Mouse (Mus musculus) megakaryocyte-erythroid progenitor cell, adult 5-6 weeks (primary cell): ENCODE results near the gene Nop58. TPM values are rescaled to one million over a fixed set of nuclear protein-coding genes. Genes with fewer than 3 reads are reported as not detected.
"Not testable (repeated sequence)": the region's sequence is repeated elsewhere in the genome, so short reads cannot be mapped to it uniquely, and the experiment has no call there.

Source experiments
- ATAC-seq: replicated peaks from 2 replicates; pipeline ENCODE4 v1.8.0; 2016; ENCODE audit warnings: mild to moderate bottlenecking, inconsistent platforms; ENCODE audit not compliant: severe bottlenecking, poor library complexity, low FRiP score, low TSS enrichment
- total RNA-seq, 2 experiments: library from RNA; stranded (forward) in 1 of 2; stranded (reverse) in 1 of 2; fragments of 200-1000, 215-1000 nt in 1 of 2; fragments of >200 nt in 1 of 2; fragmentation: Nextera tagmentation in 1 of 2; gene quantifications; 2 replicates each; pipeline ENCODE4 v1.2.3; 2014 to 2017

Gene Nop58
- total RNA-seq, 2 experiments from 2014 or later: 255 to 2,583 TPM

GRCm38 (mm10) chr1:59698207-59698606, 13.4 kb downstream of the Nop58 start:
- no peak for ATAC-seq

GRCm38 (mm10) chr1:59701766-59702165, 17.0 kb downstream of the Nop58 start:
- ATAC-seq: no peak

- ATAC-seq: no peak
Observed at GRCm38 (mm10) chr1:59719900-59720299, 35.1 kb downstream of the Nop58 start.

DNA sequence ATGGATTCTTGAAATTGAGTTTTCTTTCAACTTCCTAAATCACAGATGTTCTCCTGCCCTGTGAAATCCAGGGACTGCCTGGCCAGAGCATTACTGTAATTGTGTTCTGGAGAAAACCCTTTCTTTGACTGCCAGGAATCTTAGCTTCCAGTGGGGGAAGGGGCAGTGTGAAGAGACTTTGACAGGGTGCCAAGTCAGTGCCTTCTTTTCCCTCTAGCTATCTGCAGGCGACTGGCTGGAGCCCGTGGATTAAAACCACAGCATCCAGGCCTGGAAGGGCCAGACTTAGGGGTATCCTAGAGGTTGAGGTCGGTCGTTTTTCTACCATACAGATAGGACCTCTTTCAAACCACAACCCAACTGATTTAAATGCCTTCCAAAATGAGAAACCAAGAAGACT, 40.9 kb downstream of the Nop58 start:
- ATAC-seq: no peak

DNA sequence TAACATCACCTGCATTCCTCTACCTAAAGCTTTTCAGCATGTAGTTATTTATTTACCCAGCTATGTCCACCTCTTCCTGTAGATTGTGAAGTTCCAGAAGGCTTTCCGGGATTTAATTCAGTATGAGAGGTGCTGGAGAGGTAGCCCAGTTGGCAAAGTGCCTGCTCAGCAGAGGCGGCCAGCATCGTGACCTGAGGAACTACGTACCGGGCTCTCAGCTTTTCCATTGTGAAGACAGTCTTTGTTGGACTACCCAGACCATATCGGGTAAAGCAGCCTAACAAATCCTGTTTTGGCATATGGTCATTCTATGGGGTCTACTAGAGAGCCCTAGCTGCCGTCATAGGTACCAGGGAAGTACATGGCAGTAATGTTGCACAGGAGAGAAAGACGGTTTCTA, 45.3 kb downstream of the Nop58 start:
- no peak for ATAC-seq

- ATAC-seq: no peak
Observed at GRCm38 (mm10) chr1:59730737-59731136, 46.0 kb downstream of the Nop58 start.

DNA sequence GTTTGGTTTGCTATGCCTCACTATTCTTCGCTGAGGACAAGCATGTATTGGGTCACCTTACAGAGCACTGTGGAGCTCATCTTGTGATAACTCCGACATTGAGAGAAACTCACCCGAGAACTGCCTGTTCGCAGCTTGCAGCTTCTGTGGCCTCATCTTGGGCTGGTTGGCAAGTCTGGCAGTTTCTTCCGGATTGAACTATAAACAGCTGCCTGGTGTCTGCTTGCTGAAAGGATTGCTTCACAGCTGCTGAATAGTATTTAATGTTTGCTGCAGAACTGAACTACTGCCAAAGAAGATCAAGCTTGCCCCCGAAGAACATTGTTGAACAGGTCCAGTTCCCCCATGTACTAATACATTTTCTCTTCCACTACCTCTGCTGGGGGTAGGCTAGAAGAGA, 49.3 kb downstream of the Nop58 start:
- ATAC-seq: no peak

- no peak; the same call in 1 of the 2 replicates for ATAC-seq
Observed at GRCm38 (mm10) chr1:59738768-59739414, 54.1 kb downstream of the Nop58 start.

- ATAC-seq: peak; percentile 83
Observed at GRCm38 (mm10) chr1:59739577-59740354, 55.0 kb downstream of the Nop58 start.

DNA sequence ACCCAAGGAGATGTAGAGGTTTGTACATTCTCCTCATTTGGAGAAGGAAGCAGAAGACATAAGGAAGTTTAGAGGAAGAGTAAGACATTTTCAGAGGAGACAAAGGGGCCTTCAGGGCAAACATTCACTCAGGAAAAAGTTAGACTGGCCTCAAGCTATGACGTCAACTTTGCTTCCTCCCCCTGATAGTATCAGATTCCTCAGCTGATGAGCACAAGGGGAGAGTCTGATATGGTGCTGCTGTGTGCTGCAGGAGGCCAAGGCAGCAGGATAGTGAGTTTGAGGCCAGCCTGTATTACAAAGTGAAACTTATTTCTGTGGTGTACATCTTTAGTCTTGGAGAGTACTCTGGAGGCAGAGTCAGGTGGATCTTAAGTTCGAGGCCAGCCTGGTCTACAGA, 64.3 kb downstream of the Nop58 start:
- ATAC-seq: no peak

- ATAC-seq: not testable (repeated sequence)
Observed at GRCm38 (mm10) chr1:59749724-59750123, 65.0 kb downstream of the Nop58 start.

DNA sequence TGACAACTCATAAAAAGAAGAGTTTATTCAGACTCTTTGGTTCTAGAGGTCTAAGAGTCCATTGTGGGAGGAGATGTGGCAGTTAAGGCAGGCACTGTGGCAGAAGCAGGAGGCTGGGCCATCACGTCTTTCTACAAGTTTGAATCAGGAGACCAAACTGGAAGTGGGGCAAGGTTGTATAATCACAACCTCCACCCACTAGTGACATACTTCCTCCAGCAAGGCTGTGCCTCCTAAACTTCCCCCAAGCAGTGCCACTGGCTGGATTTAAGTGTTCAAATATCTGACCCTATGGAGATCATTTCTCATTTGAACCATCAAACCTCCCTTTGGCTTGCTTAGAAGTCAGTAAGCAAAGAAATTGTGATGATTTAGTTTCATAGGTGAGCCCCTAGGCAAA, 70.5 kb downstream of the Nop58 start:
- no peak for ATAC-seq

- no peak for ATAC-seq
Observed at GRCm38 (mm10) chr1:59758325-59758724, 73.6 kb downstream of the Nop58 start.

- ATAC-seq: no peak
Observed at GRCm38 (mm10) chr1:59762208-59762607, 77.4 kb downstream of the Nop58 start.

DNA sequence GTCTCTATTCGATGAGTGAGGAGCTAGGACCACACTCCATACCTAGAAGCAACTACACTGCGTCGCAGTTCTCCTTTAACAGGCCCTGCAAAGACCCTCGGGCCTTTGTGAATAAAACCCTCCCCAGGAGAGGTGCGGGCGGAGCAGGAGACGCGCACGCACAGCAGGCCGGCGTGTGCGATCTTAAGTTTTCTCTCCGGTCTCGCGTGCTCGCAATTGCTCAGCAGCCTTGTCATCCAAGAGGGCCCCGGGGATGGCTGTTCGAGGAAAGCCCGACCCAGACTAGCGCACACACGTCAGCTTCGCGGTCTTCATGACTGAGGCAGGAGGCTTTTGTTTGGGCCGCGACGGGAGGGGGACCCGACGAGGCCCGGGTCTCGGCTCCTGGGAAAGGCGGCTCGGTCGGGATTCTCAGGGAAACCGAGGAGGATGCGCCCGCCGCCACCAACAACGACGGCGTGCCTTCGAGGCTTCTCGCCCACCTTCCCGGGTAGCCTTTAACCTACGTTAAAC, 77.9 kb downstream of the Nop58 start:
- ATAC-seq: peak; percentile 55

- peak; percentile 77 for ATAC-seq
Observed at GRCm38 (mm10) chr1:59763164-59763768, 78.5 kb downstream of the Nop58 start, which contains the start of gene Bmpr2. Gene Bmpr2 (plus strand): TSS chr1:59763400.

GRCm38 (mm10) chr1:59763781-59764251, 79.0 kb downstream of the Nop58 start:
- ATAC-seq: no peak

GRCm38 (mm10) chr1:59764407-59764971, 79.7 kb downstream of the Nop58 start:
- peak; percentile 35 for ATAC-seq

- ATAC-seq: no peak
Observed at GRCm38 (mm10) chr1:59765279-59765678, 80.5 kb downstream of the Nop58 start.

DNA sequence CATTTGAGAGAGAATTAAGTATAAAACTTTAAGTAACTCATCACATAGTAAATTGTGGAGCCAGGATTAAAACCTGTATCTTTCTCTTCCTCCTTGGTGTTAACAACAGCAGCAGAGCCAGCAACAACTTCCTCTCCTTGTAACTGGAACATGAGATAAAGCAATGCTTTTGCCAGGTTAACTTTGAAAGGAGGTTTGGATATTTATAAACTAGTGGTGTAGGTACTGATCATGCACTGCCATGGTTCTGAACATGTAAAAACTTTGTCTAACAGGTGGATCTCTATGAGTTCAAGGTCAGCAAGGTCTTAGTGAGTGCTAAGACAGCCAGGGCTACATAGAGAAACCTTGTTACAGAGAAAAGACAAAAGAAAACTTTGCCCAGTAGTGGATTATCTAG, 81.9 kb downstream of the Nop58 start:
- no peak for ATAC-seq
